Mouse (Mus musculus) leukemia stem cell, adult 10-12 weeks (primary cell): ENCODE measurements around the gene Batf3. TPM values are rescaled to one million over a fixed set of nuclear protein-coding genes. Genes with fewer than 3 reads are reported as not detected.

Experiments used
- polyA plus RNA-seq: library from polyadenylated mRNA; stranded (reverse); fragments of >175 nt; gene quantifications from 2 replicates; pipeline ENCODE4 v1.2.3, GENCODE M21; 2012; ENCODE audit warnings: low replicate concordance

The Batf3 gene
- polyA plus RNA-seq = 5.5 and 11.2 TPM in 2 replicates

DNA sequence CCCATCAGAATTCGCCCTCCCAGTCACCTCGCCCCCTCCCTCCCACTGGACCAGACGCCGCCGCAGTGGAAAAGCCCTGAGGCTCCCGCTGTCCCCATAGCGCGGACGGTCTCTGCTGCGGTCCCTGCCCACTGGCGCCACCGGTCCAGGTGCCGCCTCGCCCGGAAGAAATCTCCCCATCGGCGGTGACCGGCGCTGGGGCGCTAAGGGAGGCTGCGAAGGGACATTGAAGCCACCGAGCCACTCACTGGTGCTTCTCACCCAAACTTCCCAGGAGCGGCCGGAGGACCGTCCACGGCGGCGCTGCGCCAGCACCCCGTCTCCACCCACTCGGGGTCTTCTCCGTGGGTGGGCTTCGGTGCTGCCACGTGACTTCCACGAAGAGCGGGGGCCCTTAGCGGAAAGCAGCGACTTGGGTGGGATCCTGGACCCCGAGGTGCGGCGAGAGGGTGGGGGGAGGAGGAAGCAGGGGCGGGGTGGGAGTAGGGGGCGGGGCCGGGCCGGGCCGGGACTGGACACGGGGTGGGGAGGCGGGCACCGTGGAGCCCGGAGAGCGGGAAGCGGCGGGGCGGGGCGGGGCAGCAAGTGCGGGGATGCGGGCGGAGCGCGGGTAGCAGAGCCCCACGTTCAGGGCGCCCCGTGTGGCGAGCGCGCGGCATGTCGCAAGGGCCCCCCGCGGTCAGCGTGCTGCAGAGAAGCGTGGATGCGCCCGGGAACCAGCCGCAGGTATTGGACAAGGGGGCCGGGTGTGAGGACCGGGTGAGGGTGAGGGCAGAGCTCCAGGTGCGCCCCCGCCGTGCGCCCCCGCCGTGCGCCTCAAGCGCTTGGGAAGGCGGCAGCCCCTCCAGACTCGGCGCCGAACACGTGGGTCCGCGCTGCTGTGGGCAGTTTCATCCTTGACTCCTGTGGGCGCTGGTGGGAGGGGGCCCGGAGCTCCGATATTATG lies at the start of gene Batf3:
Gene Batf3, plus strand, starts transcription at position 46 of the 946 bp plus-strand sequence.

DNA sequence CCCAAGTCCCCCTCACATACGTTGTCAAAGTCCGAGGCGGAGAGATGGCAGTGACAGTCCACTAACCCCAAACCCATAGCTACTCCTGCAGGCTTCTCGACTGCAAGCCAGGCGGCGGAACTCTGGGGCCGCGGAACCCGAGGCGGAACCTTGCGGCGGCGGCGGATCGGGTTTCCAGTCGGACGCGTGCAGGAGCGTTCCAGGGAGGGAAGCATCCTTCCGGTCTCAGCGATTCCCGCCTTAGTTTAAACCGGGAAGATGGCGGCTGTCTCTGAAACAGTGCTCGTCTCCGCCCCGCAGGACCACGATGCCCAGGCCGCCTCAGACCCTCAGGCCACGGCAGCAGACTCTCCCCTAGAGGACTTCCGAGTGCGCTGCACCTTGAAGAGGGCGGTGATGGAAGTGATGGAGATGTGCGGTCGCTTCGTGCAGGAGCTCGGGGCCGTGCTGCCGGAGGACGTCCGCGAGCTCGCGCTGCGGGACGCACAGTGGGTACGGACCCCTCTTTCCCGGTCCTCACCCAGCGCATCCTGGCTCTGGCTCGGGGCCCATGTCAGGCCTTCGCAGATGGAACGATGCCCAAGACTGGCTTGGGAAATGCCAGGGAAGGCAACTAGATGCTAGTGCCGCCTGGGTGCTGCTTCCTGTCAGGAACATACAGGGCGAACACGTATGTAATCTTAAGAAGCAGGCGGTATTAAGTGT lies 34.7 kb upstream of the Batf3 start, which contains the start of the genes Tatdn3 and Nsl1:
Gene Tatdn3, minus strand, starts transcription at position 152 of the 705 bp plus-strand sequence.
Gene Nsl1, plus strand, starts transcription at position 232 of the 705 bp plus-strand sequence.

Other genes with a start within 250 kb of the Batf3 start
- 12.5 and 17.5 TPM in 2 replicates for gene Rps6kc1, start 186.1 kb upstream of the Batf3 start, polyA plus RNA-seq
- 7.3 and 7.5 TPM in 2 replicates for gene Angel2, start 172.7 kb upstream of the Batf3 start, polyA plus RNA-seq
- gene Vash2, start 118.6 kb upstream of the Batf3 start, polyA plus RNA-seq = 0.77 and 1.3 TPM in 2 replicates
- gene Flvcr1, start 71.7 kb upstream of the Batf3 start, polyA plus RNA-seq = 24.0 and 28.2 TPM in 2 replicates
- not detected in 2 replicates for gene Spata45, start 61.2 kb upstream of the Batf3 start, polyA plus RNA-seq
- 0.20 and 0.52 TPM in 2 replicates for gene Tatdn3, start 34.9 kb upstream of the Batf3 start, polyA plus RNA-seq
- 8.4 and 9.4 TPM in 2 replicates for gene Nsl1, start 34.8 kb upstream of the Batf3 start, polyA plus RNA-seq
- not detected in 2 replicates for gene Fam71a, start 67.0 kb downstream of the Batf3 start, polyA plus RNA-seq
- 0.36 and 0.78 TPM in 2 replicates for gene Atf3, start 120.2 kb downstream of the Batf3 start, polyA plus RNA-seq
- 55.9 and 80.9 TPM in 2 replicates for gene Nenf, start 220.3 kb downstream of the Batf3 start, polyA plus RNA-seq
- 3.9 and 5.3 TPM in 2 replicates for gene Tmem206, start 228.1 kb downstream of the Batf3 start, polyA plus RNA-seq